Comparison of ENCODE assay signal across 27 mouse cellular contexts in the genomic region with DNA sequence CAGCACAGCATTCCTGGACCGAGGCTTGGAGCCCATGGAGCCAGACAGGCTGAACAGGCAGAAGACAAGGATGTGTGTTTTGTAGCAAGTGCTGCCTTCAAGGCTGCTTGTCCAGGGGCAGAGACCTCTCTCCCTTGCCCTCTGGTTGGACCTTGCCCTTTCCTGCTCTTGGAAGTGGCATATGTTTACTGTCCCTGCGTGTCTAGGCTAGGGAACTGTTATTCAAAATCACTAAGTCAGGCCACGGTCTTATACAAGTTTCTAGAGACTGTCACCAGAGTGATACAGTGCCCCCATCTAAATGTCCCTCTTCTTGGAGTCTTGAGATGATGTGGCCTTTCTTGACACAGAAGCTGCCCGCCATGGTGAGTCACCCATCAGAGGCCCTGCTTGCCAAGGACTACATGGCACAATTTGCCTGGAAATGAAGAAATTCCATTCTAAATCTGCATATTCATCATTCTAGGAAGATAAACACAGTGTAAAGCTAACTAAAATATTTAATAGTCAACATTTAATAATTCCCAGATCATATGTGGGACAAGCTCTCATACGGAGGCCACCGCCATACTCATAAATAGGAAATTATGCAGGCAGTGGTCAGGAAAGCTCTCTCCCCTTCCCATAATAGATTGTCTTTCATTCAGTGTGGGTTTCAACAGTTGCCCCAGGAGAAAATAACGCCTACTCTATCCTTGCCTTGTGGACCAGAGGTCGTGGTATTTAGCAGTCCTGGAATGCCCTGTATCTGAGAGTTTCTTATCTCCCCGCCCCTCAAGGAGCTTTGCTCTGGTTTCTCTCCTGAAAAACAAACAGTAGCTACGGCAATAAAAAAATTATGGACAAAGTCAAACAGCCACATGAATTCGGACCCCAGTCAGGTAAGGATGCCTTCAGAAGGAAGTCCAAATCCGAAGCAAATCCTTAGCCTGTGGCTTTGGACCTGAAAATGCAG. TPM values are rescaled to one million over a fixed set of nuclear protein-coding genes. Genes with fewer than 3 reads are reported as not detected.
DNase-seq lines count a peak whose midpoint lies in the region; ATAC-seq and TF ChIP-seq lines count a peak whose summit lies in the region.
"Had no signal": no experiment of that assay in that cellular context is flagged by ENCODE, and none has a peak within 500 bp of the region (broad histone marks: within the 10 kb centered on the region; RNA-seq: fewer than 3 reads in every experiment).

No protein-coding gene starts in this region.

- H3K36me3 ChIP-seq in heart, adult 2 months (ENCODE audit: control insufficient read depth, insufficient read depth, low read length), result no peaks in the 10 kb centered on the region
- H3K36me3 ChIP-seq in intestine, embryonic 15.5 days, result no peaks in the 10 kb centered on the region
- H3K36me3 ChIP-seq: embryonic facial prominence, embryonic 12.5 days; heart, embryonic 13.5 days; limb, embryonic 10.5 days; neural tube, embryonic 13.5 days had no signal

- H3K9me3 ChIP-seq in intestine, embryonic 15.5 days, result no peaks in the 10 kb centered on the region
- H3K9me3 ChIP-seq: embryonic facial prominence, embryonic 12.5 days; forebrain, embryonic 13.5 days; heart, embryonic 13.5 days; limb, embryonic 10.5 days; neural tube, embryonic 13.5 days had no signal

- H3K4me2 ChIP-seq in intestine, embryonic 15.5 days (replicated peaks), result no peak overlapping the region
- H3K4me2 ChIP-seq: embryonic facial prominence, embryonic 12.5 days; forebrain, embryonic 13.5 days; heart, embryonic 13.5 days; neural tube, embryonic 13.5 days had no signal

- H3K4me1 ChIP-seq in heart, adult 2 months (ENCODE audit: control insufficient read depth, insufficient read depth, low read length), result no peaks in the 10 kb centered on the region
- 0 out of 2 replicates have a peak, but pooled peaks cover 3% of the 10 kb centered on the region for H3K4me1 ChIP-seq in intestine, embryonic 15.5 days (replicated peaks)
- H3K4me1 ChIP-seq: embryonic facial prominence, embryonic 12.5 days; heart, embryonic 13.5 days; megakaryocyte, embryonic 14.5 days had no signal

- intact Hi-C loops in heart, adult 2 months (cut with DNase I), result no loop called here

- peak; percentile 77 for ATAC-seq in intestine, embryonic 15.5 days
- ATAC-seq: forebrain, embryonic 13.5 days; liver, postnatal 0 days; Patski had no signal

- H3K79me2 ChIP-seq in heart, adult 2 months (replicated peaks; ENCODE audit: control insufficient read depth, insufficient read depth, low read length), result no peaks in the 10 kb centered on the region

- no peak for TF ChIP-seq CTCF in heart, adult 2 months (IDR thresholded peaks at IDR 0.05)

- peak; percentile 65 for DNase-seq in heart, adult 11 months
- no peak for DNase-seq in heart, adult 2 months
- peak; percentile 59 for DNase-seq in 3T3-L1 (ENCODE audit: low read depth, low spot score)
- peak; percentile 44 for DNase-seq in adrenal gland, adult 8-10 months
- DNase-seq in layer of hippocampus, adult 11-12 months (ENCODE audit: low spot score), result no peak
- DNase-seq in urinary bladder, postnatal 14 days (ENCODE audit: low spot score), result no peak
- DNase-seq: cerebellum, adult 2 months; cerebellum, postnatal 25 days; heart, postnatal 14 days; kidney, adult 8-10 months; kidney, postnatal 14 days; liver; liver, postnatal 0 days; midbrain, embryonic 14.5 days; retina, postnatal 1 day; right cerebral cortex, postnatal 25 days; thymus, postnatal 36 days had no signal

- no peak overlapping the region for H3K9ac ChIP-seq in heart, adult 2 months (ENCODE audit: low read depth, low read length)
- no peak overlapping the region for H3K9ac ChIP-seq in intestine, embryonic 15.5 days
- H3K9ac ChIP-seq: embryonic facial prominence, embryonic 12.5 days; forebrain, embryonic 13.5 days; heart, embryonic 13.5 days; liver, postnatal 0 days; neural tube, embryonic 13.5 days had no signal

- H3K4me3 ChIP-seq in heart, adult 2 months, result no peak overlapping the region
- H3K4me3 ChIP-seq in intestine, embryonic 15.5 days (replicated peaks), result no peak overlapping the region
- H3K4me3 ChIP-seq: embryonic facial prominence, embryonic 12.5 days; forebrain, embryonic 13.5 days; heart, embryonic 13.5 days; layer of hippocampus, adult 2 months; limb, embryonic 10.5 days; megakaryocyte, embryonic 14.5 days; myocyte; neural tube, embryonic 13.5 days had no signal

- no peak for TF ChIP-seq EP300 in heart, adult 2 months (IDR thresholded peaks at IDR 0.05; ENCODE audit: insufficient read depth, low read depth, low read length)

- H3K27ac ChIP-seq in heart, adult 2 months, result no peak overlapping the region
- H3K27ac ChIP-seq in intestine, embryonic 15.5 days, result no peak overlapping the region
- H3K27ac ChIP-seq: embryonic facial prominence, embryonic 12.5 days; heart, embryonic 13.5 days; layer of hippocampus, adult 2 months; limb, embryonic 10.5 days; neural tube, embryonic 13.5 days had no signal

- H3K27me3 ChIP-seq in heart, adult 2 months (ENCODE audit: control insufficient read depth, insufficient read depth, low read length), result no peaks in the 10 kb centered on the region
- no peaks in the 10 kb centered on the region for H3K27me3 ChIP-seq in intestine, embryonic 15.5 days (replicated peaks)
- H3K27me3 ChIP-seq: embryonic facial prominence, embryonic 12.5 days; forebrain, embryonic 13.5 days; heart, embryonic 13.5 days; megakaryocyte, embryonic 14.5 days; neural tube, embryonic 13.5 days; Patski had no signal

- WGBS in heart, adult 2 months, result 66% methylated on average over 12 of the region's 12 CpGs
- WGBS in intestine, embryonic 15.5 days, result 47% methylated on average over 12 of the region's 12 CpGs

- no peak for TF ChIP-seq POLR2A in heart, adult 2 months (IDR thresholded peaks at IDR 0.05; ENCODE audit: insufficient read depth, low read depth, low read length)

RNA-seq across cellular contexts. Expression of a gene that starts 50.9 kb away (rescaled TPM):
- 10 to 100 TPM; 29.0 to 34.3 TPM for total RNA-seq in heart, adult 2 months (2021)
- 33.8 and 49.4 TPM in 2 replicates for polyA plus RNA-seq in heart, adult 2 months (2012; rRNA removed)
- total RNA-seq in adrenal gland, adult 8-10 months (2022), result 10 to 100 TPM; 53.7 to 93.7 (median 73.7) TPM
- polyA plus RNA-seq in intestine, embryonic 15.5 days (2015; fragmentation: Nextera tagmentation; extraction: Ambion mirVana), result 53.6 and 60.8 TPM in 2 replicates

Comparison
In these comparisons a context has a peak if more than half of its experiments do, and no peak if none do; other contexts are left out.
1. DNase-seq: peak in heart, adult 11 months (single experiment), 3T3-L1 (single experiment) and adrenal gland, adult 8-10 months (single experiment); none in heart, adult 2 months (0 of 2), layer of hippocampus, adult 11-12 months (single experiment) and urinary bladder, postnatal 14 days (single experiment).